Mouse (Mus musculus) stomach, embryonic 16.5 days (tissue): ENCODE data around the gene Mnat1. TPM values are rescaled to one million over a fixed set of nuclear protein-coding genes. Genes with fewer than 3 reads are reported as not detected.

Experiments
- ATAC-seq: fragments of 200-750 bp; cut with Nextera tagmentation; 2 replicates; pipeline ENCODE4 v1.8.0; 2017; ENCODE audit warnings: moderate number of reproducible peaks, moderate TSS enrichment; ENCODE audit not compliant: insufficient read depth, low FRiP score
- H3K27ac ChIP-seq: fragments of 300-500 bp; sonication (generic); 2 replicates; pipeline ENCODE4 v1.5.1; 2014; ENCODE audit warnings: low read length
- H3K27me3 ChIP-seq: fragments of 300-500 bp; sonication (generic); 2 replicates; pipeline ENCODE4 v1.6.1; 2014; ENCODE audit warnings: low read length, control low read depth, mixed read lengths; ENCODE audit not compliant: control insufficient read depth, insufficient read depth
- H3K36me3 ChIP-seq: fragments of 300-500 bp; sonication (generic); 2 replicates; pipeline ENCODE4 v1.6.1; 2014; ENCODE audit warnings: low read length; ENCODE audit not compliant: control insufficient read depth, insufficient read depth
- H3K4me1 ChIP-seq: fragments of 300-500 bp; sonication (generic); 2 replicates; pipeline ENCODE4 v1.6.1; 2014; ENCODE audit warnings: low read length, control low read depth, mixed read lengths; ENCODE audit not compliant: control insufficient read depth, insufficient read depth
- H3K4me2 ChIP-seq: fragments of 300-500 bp; sonication (generic); 2 replicates; pipeline ENCODE4 v1.6.1; 2014; ENCODE audit warnings: low read depth, low read length, mixed read lengths
- H3K4me3 ChIP-seq: fragments of 300-500 bp; sonication (generic); replicated peaks from 2 replicates; pipeline ENCODE4 v1.5.1; 2014; ENCODE audit warnings: mild to moderate bottlenecking, low read length
- H3K9ac ChIP-seq: fragments of 300-500 bp; sonication (generic); 2 replicates; pipeline ENCODE4 v1.6.1; 2014; ENCODE audit warnings: low read length
- H3K9me3 ChIP-seq: fragments of 300-500 bp; sonication (generic); replicated peaks from 2 replicates; pipeline ENCODE4 v1.6.1; 2016; ENCODE audit warnings: low read length, control low read depth; ENCODE audit not compliant: control insufficient read depth
- WGBS: fragments of 180-500 bp; shearing (Covaris S2); extraction: QIAGEN DNeasy Blood & Tissue Kit; methylation state at CpG from one replicate; pipeline ENCODE4 v1.1.7; 2014; 5-methylcytosine and 5-hydroxymethylcytosine counted together
- polyA plus RNA-seq: library from polyadenylated mRNA; unstranded; fragments of >200 nt; fragmentation: Nextera tagmentation; extraction: Ambion mirVana; gene quantifications from 2 replicates; pipeline ENCODE4 v1.2.1, GENCODE M21; 2015

Gene Mnat1
- polyA plus RNA-seq, 1 experiment from 2014 or later: 25.9 TPM

DNA sequence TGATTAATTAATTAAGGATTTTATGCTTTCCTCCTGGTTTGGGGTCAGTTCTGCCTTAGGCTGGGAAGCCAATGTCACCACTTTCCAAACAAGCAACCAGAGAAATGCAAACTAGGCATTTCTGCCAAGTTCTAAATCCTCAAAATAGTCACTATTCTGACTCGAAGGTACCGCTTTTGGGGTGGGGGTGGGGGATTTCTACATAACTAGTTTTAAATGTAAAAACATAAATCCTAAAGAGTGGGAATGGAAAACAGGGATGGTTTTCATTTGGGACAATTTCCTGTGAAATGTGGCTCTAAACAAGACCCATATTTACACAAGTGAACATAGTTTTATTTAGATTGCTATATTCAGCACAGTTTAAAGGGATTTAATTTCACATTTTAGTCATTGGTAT, 109.1 kb downstream of the Mnat1 start:
- no peak overlapping the region for H3K27ac ChIP-seq
- H3K27me3 ChIP-seq: no peaks in the 10 kb centered on the region
- 60% methylated on average over 2 of the region's 2 CpGs for WGBS
- no peak overlapping the region for H3K9ac ChIP-seq
- H3K9me3 ChIP-seq: no peaks in the 10 kb centered on the region
- no peak overlapping the region for H3K4me2 ChIP-seq
- ATAC-seq: no peak
- H3K4me1 ChIP-seq: no peaks in the 10 kb centered on the region
- H3K36me3 ChIP-seq: no peaks in the 10 kb centered on the region
- H3K4me3 ChIP-seq: no peak overlapping the region

DNA sequence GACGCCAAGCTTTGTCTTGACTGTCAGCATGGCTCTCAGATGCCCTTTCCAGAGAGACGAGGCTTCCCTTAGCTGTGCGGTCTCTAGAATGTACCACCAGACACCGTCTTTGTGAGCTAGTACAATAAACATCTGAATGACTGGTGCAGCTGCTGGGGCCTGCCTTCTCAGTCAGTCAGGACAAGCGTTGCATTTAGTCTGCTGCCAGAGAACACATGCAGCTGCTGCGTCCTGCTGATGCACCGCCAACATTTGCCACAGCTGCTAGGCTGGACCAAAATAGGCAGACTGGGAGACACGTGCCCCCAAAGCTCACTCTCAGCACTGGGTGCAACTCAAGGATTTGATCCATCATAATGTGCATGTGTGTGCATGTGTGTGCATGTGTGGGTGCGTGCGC, 118.4 kb downstream of the Mnat1 start:
- Histone ChIP-seq H3K4me2 (no peak overlapping the region), H3K9ac (no peak overlapping the region), H3K4me3 (no peak overlapping the region), H3K9me3 (no peaks in the 10 kb centered on the region), H3K4me1 (no peaks in the 10 kb centered on the region), H3K27ac (no peak overlapping the region), H3K36me3 (no peaks in the 10 kb centered on the region), H3K27me3 (no peaks in the 10 kb centered on the region)
- ATAC-seq: no peak
- WGBS: 61% methylated on average over 10 of the region's 10 CpGs

- Histone ChIP-seq H3K36me3 (no peaks in the 10 kb centered on the region), H3K4me2 (no peak overlapping the region), H3K4me3 (no peak overlapping the region), H3K27me3 (no peaks in the 10 kb centered on the region), H3K9ac (no peak overlapping the region), H3K4me1 (no peaks in the 10 kb centered on the region), H3K27ac (no peak overlapping the region), H3K9me3 (no peaks in the 10 kb centered on the region)
- ATAC-seq: no peak
- WGBS: 55% methylated on average over 5 of the region's 5 CpGs
Observed at GRCm38 (mm10) chr12:73245687-73246086, 122.2 kb downstream of the Mnat1 start.

GRCm38 (mm10) chr12:73255006-73255405, 131.5 kb downstream of the Mnat1 start:
- 52% methylated on average over 2 of the region's 2 CpGs for WGBS
- Histone ChIP-seq H3K36me3 (no peaks in the 10 kb centered on the region), H3K9me3 (no peaks in the 10 kb centered on the region), H3K27ac (no peak overlapping the region), H3K9ac (no peak overlapping the region), H3K27me3 (no peaks in the 10 kb centered on the region), H3K4me1 (no peaks in the 10 kb centered on the region), H3K4me2 (no peak overlapping the region), H3K4me3 (no peak overlapping the region)
- no peak for ATAC-seq

- no peaks in the 10 kb centered on the region for H3K36me3 ChIP-seq
- no peak overlapping the region for H3K9ac ChIP-seq
- no peaks in the 10 kb centered on the region for H3K4me1 ChIP-seq
- no peaks in the 10 kb centered on the region for H3K9me3 ChIP-seq
- ATAC-seq: no peak
- H3K27me3 ChIP-seq: no peaks in the 10 kb centered on the region
- no peak overlapping the region for H3K27ac ChIP-seq
- no peak overlapping the region for H3K4me3 ChIP-seq
- 92% methylated on average over 6 of the region's 6 CpGs for WGBS
- H3K4me2 ChIP-seq: no peak overlapping the region
Observed at GRCm38 (mm10) chr12:73259269-73259668, 135.8 kb downstream of the Mnat1 start.

DNA sequence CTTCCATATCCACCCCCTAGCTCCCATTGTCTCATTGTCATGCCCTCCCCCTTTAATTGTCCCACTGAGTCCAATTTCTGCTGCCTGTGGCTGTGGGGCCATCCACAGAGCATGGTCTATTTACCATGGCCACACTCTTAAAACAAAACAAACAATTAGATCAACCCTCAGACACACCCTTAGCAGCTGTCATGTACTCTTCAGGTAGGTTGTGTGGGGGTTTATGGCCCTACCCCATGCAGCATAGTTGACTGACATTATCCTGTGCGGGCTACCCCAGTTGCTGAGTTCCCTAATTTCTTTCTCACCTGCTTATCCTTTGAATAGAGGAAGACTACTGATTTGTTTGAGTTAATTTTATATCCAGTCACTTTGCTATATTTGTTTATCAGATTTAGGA, 136.8 kb downstream of the Mnat1 start:
- WGBS: 97% methylated on average over 1 of the region's 1 CpGs
- H3K9me3 ChIP-seq: no peaks in the 10 kb centered on the region
- no peaks in the 10 kb centered on the region for H3K27me3 ChIP-seq
- H3K4me3 ChIP-seq: no peak overlapping the region
- H3K27ac ChIP-seq: no peak overlapping the region
- no peaks in the 10 kb centered on the region for H3K4me1 ChIP-seq
- no peaks in the 10 kb centered on the region for H3K36me3 ChIP-seq
- H3K9ac ChIP-seq: no peak overlapping the region
- H3K4me2 ChIP-seq: no peak overlapping the region
- no peak for ATAC-seq

- Histone ChIP-seq H3K9ac (no peak overlapping the region), H3K36me3 (no peaks in the 10 kb centered on the region), H3K27ac (no peak overlapping the region), H3K9me3 (no peaks in the 10 kb centered on the region), H3K27me3 (no peaks in the 10 kb centered on the region), H3K4me1 (no peaks in the 10 kb centered on the region), H3K4me3 (no peak overlapping the region), H3K4me2 (no peak overlapping the region)
- 67% methylated on average over 3 of the region's 3 CpGs for WGBS
- no peak for ATAC-seq
Observed at GRCm38 (mm10) chr12:73265381-73265978, 142.0 kb downstream of the Mnat1 start.

DNA sequence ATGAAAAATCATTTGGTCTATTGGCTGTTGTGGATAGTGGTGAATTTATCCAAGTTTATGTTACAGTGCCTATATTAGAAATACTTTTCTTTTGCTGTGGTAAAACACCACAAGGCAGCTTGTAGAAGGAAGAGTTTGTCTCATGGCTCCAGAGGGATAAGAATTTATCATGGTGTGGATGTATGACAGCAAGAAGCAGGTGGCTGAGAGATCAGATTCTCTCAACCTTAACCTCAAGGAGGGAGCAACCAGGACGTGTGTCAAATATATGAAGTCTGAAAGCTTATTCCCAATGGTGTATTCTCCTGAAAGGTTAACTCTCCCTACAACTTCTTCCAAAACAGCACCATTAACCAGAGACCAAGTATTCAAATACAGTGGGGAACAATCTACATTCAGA, 143.1 kb downstream of the Mnat1 start:
- no peaks in the 10 kb centered on the region for H3K36me3 ChIP-seq
- no peak for ATAC-seq

DNA sequence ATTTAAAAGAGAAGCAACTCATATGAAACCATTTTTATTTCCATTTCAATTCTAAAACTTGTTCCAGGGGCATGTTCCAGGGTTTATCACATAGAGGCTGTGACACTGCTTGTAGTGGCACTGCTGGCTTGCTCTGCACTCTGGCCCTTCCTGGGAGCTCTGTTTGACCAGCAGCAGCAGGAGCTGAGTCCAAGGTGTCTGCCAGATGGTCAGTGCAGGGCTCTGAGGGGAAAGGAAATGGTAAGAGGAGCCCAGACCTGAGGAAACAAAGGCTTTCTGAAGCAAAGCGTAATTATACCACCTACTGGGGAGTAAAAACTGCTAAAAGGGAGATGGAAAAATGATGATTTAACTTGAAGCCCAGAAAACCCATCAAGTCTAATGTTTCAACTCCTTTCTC, 145.0 kb downstream of the Mnat1 start:
- H3K4me2 ChIP-seq: no peak overlapping the region
- no peak overlapping the region for H3K4me3 ChIP-seq
- WGBS: 87% methylated on average over 1 of the region's 1 CpGs
- ATAC-seq: no peak
- H3K36me3 ChIP-seq: no peaks in the 10 kb centered on the region
- H3K4me1 ChIP-seq: no peaks in the 10 kb centered on the region
- H3K9me3 ChIP-seq: no peaks in the 10 kb centered on the region
- H3K9ac ChIP-seq: no peak overlapping the region
- H3K27me3 ChIP-seq: no peaks in the 10 kb centered on the region
- H3K27ac ChIP-seq: no peak overlapping the region

More for the DNA sequence above, 143.1 kb downstream of the Mnat1 start:
- no peak overlapping the region for H3K4me2 ChIP-seq
- H3K27me3 ChIP-seq: no peaks in the 10 kb centered on the region
- no peaks in the 10 kb centered on the region for H3K9me3 ChIP-seq
- H3K4me3 ChIP-seq: no peak overlapping the region
- no peaks in the 10 kb centered on the region for H3K4me1 ChIP-seq
- H3K27ac ChIP-seq: no peak overlapping the region
- H3K9ac ChIP-seq: no peak overlapping the region
- 70% methylated on average over 1 of the region's 1 CpGs for WGBS

DNA sequence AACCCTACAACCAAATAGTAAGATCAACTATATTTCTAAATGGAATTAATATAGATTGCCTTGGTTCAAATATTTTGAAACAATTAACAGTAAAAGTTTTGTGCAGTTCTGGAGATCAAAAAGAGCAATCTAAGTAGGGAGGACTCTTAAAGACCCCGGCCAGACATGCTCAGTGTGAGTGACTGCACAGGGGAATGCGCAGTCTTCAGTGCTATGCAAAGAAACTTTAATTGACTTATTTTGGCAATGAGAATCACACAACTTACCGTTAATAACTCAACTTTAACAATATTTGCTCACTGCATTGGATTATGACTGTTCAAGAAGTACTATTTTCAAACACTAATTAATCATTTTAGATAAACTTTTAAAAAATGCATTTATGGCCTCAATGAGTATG, 146.0 kb downstream of the Mnat1 start:
- WGBS: 67% methylated on average over 3 of the region's 3 CpGs
- no peak for ATAC-seq
- Histone ChIP-seq H3K4me1 (no peaks in the 10 kb centered on the region), H3K9ac (no peak overlapping the region), H3K9me3 (no peaks in the 10 kb centered on the region), H3K4me2 (no peak overlapping the region), H3K36me3 (0 out of 2 replicates have a peak, but pooled peaks cover under 1% of the 10 kb centered on the region), H3K27ac (no peak overlapping the region), H3K27me3 (no peaks in the 10 kb centered on the region), H3K4me3 (no peak overlapping the region)
